Mouse (Mus musculus): Measurements from ENCODE around the gene Cdc25b.

DNA sequence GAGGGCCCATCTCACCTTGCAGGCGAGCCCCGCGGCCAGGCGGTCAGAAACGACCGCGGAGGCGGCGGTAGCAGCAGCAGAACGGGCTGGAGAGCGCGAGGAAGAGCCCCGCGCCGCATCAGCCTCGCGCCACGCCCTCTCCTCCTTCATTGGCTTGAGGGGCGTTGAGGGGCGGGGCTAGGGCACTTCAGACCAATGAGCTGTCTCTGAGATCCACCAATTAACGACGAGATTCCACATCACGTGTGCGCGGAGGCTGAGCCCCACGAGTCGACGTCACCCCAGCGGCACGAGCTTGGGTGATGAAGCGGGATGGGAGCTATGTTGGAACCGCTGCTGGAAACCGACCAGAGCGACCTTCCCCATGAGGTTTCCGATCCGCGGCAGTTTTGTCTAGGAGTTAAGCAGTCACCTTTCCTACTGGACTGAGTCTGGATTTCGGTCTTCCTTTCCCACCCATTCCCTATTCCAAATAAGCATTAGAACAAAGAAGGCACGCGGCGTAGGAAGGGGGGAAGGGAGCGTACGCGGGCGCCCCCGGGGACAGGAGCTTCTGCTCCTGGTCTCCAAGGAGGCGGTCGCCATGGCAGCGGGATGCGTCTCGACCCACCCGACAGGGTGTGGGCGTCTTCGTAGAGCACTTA lies 26.7 kb upstream of the Cdc25b start, which contains the start of gene 1700037H04Rik:
- TF ChIP-seq ZC3H11A (IDR thresholded peaks at IDR 0.05; ENCODE audit: borderline replicate concordance, low read depth, low read length): no peak
- no peak for TF ChIP-seq ZNF384 (IDR thresholded peaks at IDR 0.05; ENCODE audit: low read depth, low read length)
- no peak; the same call in 1 of the 2 replicates for TF ChIP-seq CHD2 (IDR thresholded peaks at IDR 0.05; ENCODE audit: low read depth, low read length)

All from ES-E14 (cell line).